Mouse (Mus musculus) G1E (cell line): ENCODE results near the gene Gprc5c.

ENCODE experiments used
- CTCF ChIP-seq: IDR thresholded peaks from 2 replicates; pipeline ENCODE4 v1.5.1; 2012; ENCODE audit warnings: low read depth, low read length, inconsistent platforms, mixed read lengths
- GATA1 ChIP-seq: IDR thresholded peaks from 2 replicates; pipeline ENCODE4 v1.6.1; 2012; ENCODE audit warnings: borderline replicate concordance, low read length, inconsistent platforms, mixed read lengths
- POLR2AphosphoS5 ChIP-seq: IDR thresholded peaks from 2 replicates; pipeline ENCODE4 v1.6.1; 2012; ENCODE audit warnings: low read depth, low read length, inconsistent platforms; ENCODE audit not compliant: insufficient replicate concordance
- TAL1 ChIP-seq: conservative IDR thresholded peaks from 2 replicates; pipeline ENCODE4 v1.6.1; 2012; ENCODE audit warnings: low read depth, low read length, inconsistent platforms, mixed read lengths

DNA sequence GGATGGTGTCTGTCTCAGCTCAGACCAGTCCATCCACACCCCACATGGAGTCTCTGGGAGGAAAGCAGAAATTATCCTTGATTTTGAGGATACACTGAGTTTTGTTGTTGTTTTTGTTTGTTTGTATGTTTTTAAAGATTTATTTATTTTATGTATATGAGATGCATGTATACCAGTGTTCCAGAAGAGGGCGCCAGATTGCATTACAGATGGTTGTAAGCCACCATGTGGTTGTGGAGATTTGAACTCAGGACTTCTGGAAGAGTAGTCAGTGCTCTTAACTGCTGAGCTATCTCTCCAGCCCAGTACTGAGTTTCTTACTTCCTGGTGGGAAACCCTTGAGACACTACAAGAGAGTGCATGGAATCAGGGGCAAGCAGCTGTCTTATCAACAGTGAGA lies 41.6 kb upstream of the Gprc5c start:
- TF ChIP-seq CTCF (no peak), GATA1 (no peak), POLR2AphosphoS5 (no peak), TAL1 (no peak)
